ENCODE assay signal across 7 mouse cellular contexts in genomic region chr12:111669000-111669788, GRCm38 (mm10). TPM values are rescaled to one million over a fixed set of nuclear protein-coding genes. Genes with fewer than 3 reads are reported as not detected.
DNase-seq lines count a peak whose midpoint lies in the region; ATAC-seq and TF ChIP-seq lines count a peak whose summit lies in the region.

No protein-coding gene starts in this region.

- WGBS in forebrain, embryonic 14.5 days: 59% methylated on average over 23 of the region's 23 CpGs
- WGBS in hindbrain, embryonic 16.5 days: 39% methylated on average over 23 of the region's 23 CpGs

- no peak for TF ChIP-seq POLR2A in CH12.LX (IDR thresholded peaks at IDR 0.05; ENCODE audit: low read depth, low read length)

- H3K4me1 ChIP-seq in CH12.LX (ENCODE audit: control insufficient read depth in 1 of 2, insufficient read depth in 2 of 2): peaks cover 8 to 32% of the 10 kb centered on the region in 2 experiments
- peaks cover 26% of the 10 kb centered on the region for H3K4me1 ChIP-seq in forebrain, embryonic 14.5 days (ENCODE audit: control insufficient read depth, insufficient read depth, low read length)
- peaks cover 29% of the 10 kb centered on the region for H3K4me1 ChIP-seq in hindbrain, embryonic 16.5 days (ENCODE audit: control insufficient read depth, insufficient read depth, low read depth, low read length)

- no peak for TF ChIP-seq CTCF in CH12.LX (conservative IDR thresholded peaks at IDR 0.05 in 1 of 2, IDR thresholded peaks at IDR 0.05 in 1 of 2; ENCODE audit: low read depth in 2 of 2, low read length in 2 of 2)

- no peak for TF ChIP-seq EP300 in CH12.LX (IDR thresholded peaks at IDR 0.05; ENCODE audit: low read length)

- no peaks in the 10 kb centered on the region for H3K79me2 ChIP-seq in CH12.LX (replicated peaks; ENCODE audit: control insufficient read depth, extremely low read depth, insufficient read depth, poor library complexity, severe bottlenecking)

- H3K4me3 ChIP-seq in CH12.LX (replicated peaks in 1 of 3; ENCODE audit: low read depth in 2 of 3, low read length in 2 of 3, poor library complexity in 1 of 3): no peak overlapping the region
- peak overlapping the region; percentile 93 for H3K4me3 ChIP-seq in forebrain, embryonic 14.5 days (ENCODE audit: low read depth, low read length)
- peak overlapping the region; percentile 91 for H3K4me3 ChIP-seq in hindbrain, embryonic 16.5 days (ENCODE audit: low read length)

- in situ Hi-C loops in CH12.LX (cut with MboI; ENCODE audit: low pct_ligation_motif_present, low pct_unique_long_range_greater_than_20kb, low sequenced_read_pairs): no loop called here

- H3K4me2 ChIP-seq in CH12.LX (ENCODE audit: insufficient read depth, low read depth, poor library complexity, severe bottlenecking): peak overlapping the region; percentile 52
- H3K4me2 ChIP-seq in forebrain, embryonic 14.5 days (ENCODE audit: low read length): peak overlapping the region; percentile 95
- H3K4me2 ChIP-seq in hindbrain, embryonic 16.5 days (ENCODE audit: low read length): peak overlapping the region; percentile 92

- intact Hi-C loops in left cerebral cortex, postnatal 14 days (cut with DNase I): loop anchor here (1.0 to 5.0 kb wide), 3 partner anchors 27 to 63 kb away; partner anchors contain the start of genes Apopt1 and Bag5

- dilution Hi-C loops in CH12.LX (cut with MboI; ENCODE audit: extremely low pct_ligation_motif_present, extremely low pct_unique_long_range_greater_than_20kb, low sequenced_read_pairs): no loop called here

- DNase-seq in 416B (ENCODE audit: low read depth) (peak; percentile 68), CH12.LX (ENCODE audit: extremely low read depth) (peak; percentile 51)
- DNase-seq in forebrain, embryonic 14.5 days (ENCODE audit: low spot score): no peak
- DNase-seq in lung, postnatal 14 days: peak; percentile 30
- DNase-seq in testis, postnatal 10 days (ENCODE audit: low spot score): peak; percentile 46
- DNase-seq in left cerebral cortex, postnatal 14 days (ENCODE audit: low spot score in 2 of 2): no peak

- no peak for ATAC-seq in forebrain, embryonic 14.5 days
- ATAC-seq in hindbrain, embryonic 16.5 days: no peak

- H3K9me3 ChIP-seq in CH12.LX (replicated peaks; ENCODE audit: low read length): peaks cover 11% of the 10 kb centered on the region
- H3K9me3 ChIP-seq in forebrain, embryonic 14.5 days (replicated peaks; ENCODE audit: control insufficient read depth, low read length): no peaks in the 10 kb centered on the region
- no peaks in the 10 kb centered on the region for H3K9me3 ChIP-seq in hindbrain, embryonic 16.5 days (ENCODE audit: control insufficient read depth, low read length)

- no peak for TF ChIP-seq RAD21 in CH12.LX (IDR thresholded peaks at IDR 0.05; ENCODE audit: low read depth, low read length)

- peak overlapping the region; percentile 8 for H3K9ac ChIP-seq in CH12.LX (ENCODE audit: insufficient read depth, low read depth)
- H3K9ac ChIP-seq in forebrain, embryonic 14.5 days (ENCODE audit: low read length): peak overlapping the region; percentile 95
- H3K9ac ChIP-seq in hindbrain, embryonic 16.5 days (ENCODE audit: low read depth, low read length): peak overlapping the region; percentile 98

- H3K27me3 ChIP-seq in CH12.LX (replicated peaks): no peaks in the 10 kb centered on the region
- H3K27me3 ChIP-seq in forebrain, embryonic 14.5 days (replicated peaks; ENCODE audit: control insufficient read depth, insufficient read depth, low read length): no peaks in the 10 kb centered on the region
- H3K27me3 ChIP-seq in hindbrain, embryonic 16.5 days (replicated peaks; ENCODE audit: control insufficient read depth, insufficient read depth, low read length): no peaks in the 10 kb centered on the region; the same call in 1 of the 2 replicates

- peaks cover 0 to 11% of the 10 kb centered on the region in 2 experiments for H3K36me3 ChIP-seq in CH12.LX (replicated peaks in 1 of 2; ENCODE audit: control insufficient read depth in 1 of 2, insufficient read depth in 1 of 2, low read length in 1 of 2)
- peaks cover 39% of the 10 kb centered on the region for H3K36me3 ChIP-seq in forebrain, embryonic 14.5 days (ENCODE audit: control insufficient read depth, insufficient read depth, low read length)
- no peaks in the 10 kb centered on the region for H3K36me3 ChIP-seq in hindbrain, embryonic 16.5 days (ENCODE audit: control insufficient read depth, insufficient read depth, low read length)

- peak overlapping the region; percentile 60 for H3K27ac ChIP-seq in CH12.LX (ENCODE audit: insufficient read depth, low read depth)
- H3K27ac ChIP-seq in forebrain, embryonic 14.5 days (ENCODE audit: low read depth, low read length): peak overlapping the region; percentile 78
- peak overlapping the region; percentile 88 for H3K27ac ChIP-seq in hindbrain, embryonic 16.5 days (ENCODE audit: low read depth, low read length)

TF ChIP-seq in CH12.LX, 34 proteins besides CTCF, POLR2A, EP300 and RAD21:
- no peak for TF ChIP-seq POLR2AphosphoS2 (IDR thresholded peaks at IDR 0.05; ENCODE audit: low read depth, low read length)
- TF ChIP-seq TBP (conservative IDR thresholded peaks at IDR 0.05; ENCODE audit: low read depth, low read length): 0 out of 2 replicates have a peak, but pooled peaks have one; percentile 25

RNA-seq across cellular contexts. Expression of gene Ckb, which starts 2.9 kb away (rescaled TPM):
- 3.2 and 3.7 TPM in 2 replicates for total RNA-seq in CH12.LX (2012; rRNA removed)
- total RNA-seq in CH12.LX (2014; rRNA removed): not detected in 2 replicates
- polyA plus RNA-seq in CH12.LX (2012; ENCODE audit: insufficient read length, low read depth): 0.27 and 0.54 TPM in 2 replicates
- polyA plus RNA-seq in forebrain, embryonic 14.5 days (2014; fragmentation: Nextera tagmentation; extraction: Ambion mirVana): 1,532 and 1,552 TPM in 2 replicates
- 1,949 and 2,238 TPM in 2 replicates for polyA plus RNA-seq in hindbrain, embryonic 16.5 days (2015; fragmentation: Nextera tagmentation; extraction: Ambion mirVana)
- 1,000 to 10,000 TPM; 1,395 to 1,474 TPM for total RNA-seq in left cerebral cortex, postnatal 14 days (2021)

RNA-seq across cellular contexts. Expression of gene Trmt61a, which starts 8.7 kb away (rescaled TPM):
- total RNA-seq in CH12.LX (2012; rRNA removed) (37.4 and 55.0 TPM in 2 replicates), CH12.LX (2014; rRNA removed) (21.8 and 23.3 TPM in 2 replicates)
- polyA plus RNA-seq in CH12.LX (2012; ENCODE audit: insufficient read length, low read depth): 34.1 and 35.5 TPM in 2 replicates
- 5.8 and 7.8 TPM in 2 replicates for polyA plus RNA-seq in forebrain, embryonic 14.5 days (2014; fragmentation: Nextera tagmentation; extraction: Ambion mirVana)
- polyA plus RNA-seq in hindbrain, embryonic 16.5 days (2015; fragmentation: Nextera tagmentation; extraction: Ambion mirVana): 8.8 and 11.1 TPM in 2 replicates
- total RNA-seq in left cerebral cortex, postnatal 14 days (2021): 10 to 100 TPM; 18.9 to 19.7 TPM

RNA-seq across cellular contexts. Expression of gene Bag5, which starts 43.9 kb away (rescaled TPM):
- total RNA-seq in CH12.LX (2012; rRNA removed) (24.1 and 26.9 TPM in 2 replicates), CH12.LX (2014; rRNA removed) (25.6 and 27.9 TPM in 2 replicates)
- polyA plus RNA-seq in CH12.LX (2012; ENCODE audit: insufficient read length, low read depth): 27.9 and 29.2 TPM in 2 replicates
- 60.4 and 65.8 TPM in 2 replicates for polyA plus RNA-seq in forebrain, embryonic 14.5 days (2014; fragmentation: Nextera tagmentation; extraction: Ambion mirVana)
- 65.3 and 65.7 TPM in 2 replicates for polyA plus RNA-seq in hindbrain, embryonic 16.5 days (2015; fragmentation: Nextera tagmentation; extraction: Ambion mirVana)
- 10 to 100 TPM; 45.7 to 47.0 TPM for total RNA-seq in left cerebral cortex, postnatal 14 days (2021)

RNA-seq across cellular contexts. Expression of gene Apopt1, which starts 43.9 kb away (rescaled TPM):
- total RNA-seq in CH12.LX (2012; rRNA removed) (38.7 and 43.6 TPM in 2 replicates), CH12.LX (2014; rRNA removed) (35.9 and 36.0 TPM in 2 replicates)
- polyA plus RNA-seq in CH12.LX (2012; ENCODE audit: insufficient read length, low read depth): 49.1 and 49.9 TPM in 2 replicates
- 47.1 and 50.8 TPM in 2 replicates for polyA plus RNA-seq in forebrain, embryonic 14.5 days (2014; fragmentation: Nextera tagmentation; extraction: Ambion mirVana)
- 52.9 and 54.7 TPM in 2 replicates for polyA plus RNA-seq in hindbrain, embryonic 16.5 days (2015; fragmentation: Nextera tagmentation; extraction: Ambion mirVana)
- total RNA-seq in left cerebral cortex, postnatal 14 days (2021): 10 to 100 TPM; 39.4 to 44.3 TPM

Comparison
In these comparisons a context has a peak if more than half of its experiments do, and no peak if none do; other contexts are left out.
1. DNase-seq: peak in 416B (single experiment), CH12.LX (single experiment), lung, postnatal 14 days (single experiment) and testis, postnatal 10 days (single experiment); none in forebrain, embryonic 14.5 days (single experiment) and left cerebral cortex, postnatal 14 days (0 of 2).
2. H3K4me3 ChIP-seq: peak in forebrain, embryonic 14.5 days (single experiment) and hindbrain, embryonic 16.5 days (single experiment); none in CH12.LX (0 of 3).
3. H3K9ac ChIP-seq: peak in every context shown above with its lines; median percentile 98 in hindbrain, embryonic 16.5 days; 95 in forebrain, embryonic 14.5 days; 8 in CH12.LX.
4. RNA of gene Ckb, which starts 2.9 kb away (polyA plus RNA-seq): 1,949 to 2,238 TPM in hindbrain, embryonic 16.5 days and 1,532 to 1,552 TPM in forebrain, embryonic 14.5 days; 0.27 to 0.54 TPM in CH12.LX; every median in the first group is over 100 times any median in the second.
5. Peak in every context shown above with its lines, with median percentiles within 50 percentile points of each other: H3K27ac ChIP-seq and H3K4me2 ChIP-seq.